Mouse (Mus musculus) testis, adult 2 months (tissue): Measurements from ENCODE around the gene Cdh24. TPM values are rescaled to one million over a fixed set of nuclear protein-coding genes. Genes with fewer than 3 reads are reported as not detected.
A peak's percentile ranks its signal among the peaks of the same experiment; 100 is the strongest.

ENCODE experiments used
- H3K27ac ChIP-seq: fragments of 200-500 bp; 2 replicates; pipeline ENCODE4 v1.5.1; 2012; ENCODE audit warnings: low read depth, low read length; ENCODE audit not compliant: control insufficient read depth, insufficient read depth
- H3K27me3 ChIP-seq: fragments of 200-500 bp; 2 replicates; pipeline ENCODE4 v1.6.1; 2012; ENCODE audit warnings: mild to moderate bottlenecking, low read length, moderate library complexity; ENCODE audit not compliant: control insufficient read depth, insufficient read depth
- H3K36me3 ChIP-seq: fragments of 200-500 bp; 2 replicates; pipeline ENCODE4 v1.6.1; 2012; ENCODE audit warnings: mild to moderate bottlenecking, low read length; ENCODE audit not compliant: control insufficient read depth, insufficient read depth
- H3K4me1 ChIP-seq: fragments of 200-500 bp; 2 replicates; pipeline ENCODE4 v1.6.1; 2012; ENCODE audit warnings: low read length; ENCODE audit not compliant: control insufficient read depth, insufficient read depth
- H3K4me3 ChIP-seq: fragments of 200-500 bp; 2 replicates; pipeline ENCODE4 v1.5.1; 2012; ENCODE audit warnings: low read depth, mild to moderate bottlenecking, low read length, moderate library complexity, mixed read lengths; ENCODE audit not compliant: control insufficient read depth
- CTCF ChIP-seq: fragments of 200-500 bp; IDR thresholded peaks from 2 replicates; pipeline ENCODE4 v1.5.1; 2012; ENCODE audit warnings: low read depth, mild to moderate bottlenecking, inconsistent platforms, low read length, moderate library complexity; ENCODE audit not compliant: control insufficient read depth, insufficient read depth, insufficient replicate concordance
- POLR2A ChIP-seq: fragments of 200-500 bp; IDR thresholded peaks from 2 replicates; pipeline ENCODE4 v1.6.1; 2012; ENCODE audit warnings: low read depth, mild to moderate bottlenecking, inconsistent platforms, low read length, moderate library complexity; ENCODE audit not compliant: control insufficient read depth
- polyA plus RNA-seq: library from polyadenylated mRNA; depleted of rRNA; stranded (reverse); fragments of >200 nt; gene quantifications from 2 replicates; pipeline ENCODE4 v1.2.3, GENCODE M21; 2012; rRNA removed

Gene Cdh24
- polyA plus RNA-seq: 9.9 and 10.2 TPM in 2 replicates

- Histone ChIP-seq H3K27me3 (no peaks in the 10 kb centered on the region), H3K36me3 (no peaks in the 10 kb centered on the region; the same call in 1 of the 2 replicates), H3K4me3 (peak within 1 kb of the TSS; percentile 68), H3K27ac (0 out of 2 replicates have a peak within 1 kb of the TSS, but pooled peaks have one; percentile 12), H3K4me1 (peaks cover 16% of the 10 kb centered on the region)
- peak; percentile 75 for TF ChIP-seq CTCF
- TF ChIP-seq POLR2A: no peak
These were observed at the start of gene Cdh24 for GRCm38 (mm10) chr14:54641305-54641969. TSS of gene Cdh24 (minus strand) at chr14:54641364.

DNA sequence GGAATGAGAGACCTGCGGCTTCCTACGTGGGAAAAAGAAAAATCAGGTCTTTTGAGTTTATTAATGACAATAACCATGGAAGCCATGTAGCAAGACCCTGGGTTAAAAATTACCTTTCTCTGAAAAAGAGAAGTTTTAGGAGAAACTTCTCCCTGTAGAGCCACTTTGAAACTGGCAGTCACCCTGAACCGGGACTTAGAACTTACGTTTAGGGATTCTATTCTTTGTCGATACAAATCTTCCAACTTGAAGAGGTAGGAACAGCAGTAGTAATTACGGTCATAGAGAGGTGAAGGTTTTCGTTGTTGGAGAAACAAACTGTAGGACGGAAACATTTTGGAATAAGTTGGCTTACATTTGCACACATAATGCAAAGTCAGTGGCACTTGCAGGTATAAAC is 46.1 kb upstream of the Cdh24 start:
- Histone ChIP-seq H3K4me3 (peak overlapping the region; percentile 94), H3K27ac (peak overlapping the region; percentile 99), H3K36me3 (peaks cover 2% of the 10 kb centered on the region), H3K4me1 (no peaks in the 10 kb centered on the region), H3K27me3 (no peaks in the 10 kb centered on the region)
- no peak for TF ChIP-seq POLR2A
- no peak for TF ChIP-seq CTCF

GRCm38 (mm10) chr14:54686522-54687143 is 45.5 kb upstream of the Cdh24 start, which contains the start of gene Acin1:
TSS of gene Acin1 (minus strand) at chr14:54686931.
- TF ChIP-seq CTCF (no peak), POLR2A (peak; percentile 88)
- H3K36me3 ChIP-seq: peaks cover 2% of the 10 kb centered on the region
- H3K27ac ChIP-seq: peak within 1 kb of the TSS; percentile 99
- H3K4me3 ChIP-seq: peak within 1 kb of the TSS; percentile 94
- no peaks in the 10 kb centered on the region for H3K4me1 ChIP-seq
- H3K27me3 ChIP-seq: no peaks in the 10 kb centered on the region

DNA sequence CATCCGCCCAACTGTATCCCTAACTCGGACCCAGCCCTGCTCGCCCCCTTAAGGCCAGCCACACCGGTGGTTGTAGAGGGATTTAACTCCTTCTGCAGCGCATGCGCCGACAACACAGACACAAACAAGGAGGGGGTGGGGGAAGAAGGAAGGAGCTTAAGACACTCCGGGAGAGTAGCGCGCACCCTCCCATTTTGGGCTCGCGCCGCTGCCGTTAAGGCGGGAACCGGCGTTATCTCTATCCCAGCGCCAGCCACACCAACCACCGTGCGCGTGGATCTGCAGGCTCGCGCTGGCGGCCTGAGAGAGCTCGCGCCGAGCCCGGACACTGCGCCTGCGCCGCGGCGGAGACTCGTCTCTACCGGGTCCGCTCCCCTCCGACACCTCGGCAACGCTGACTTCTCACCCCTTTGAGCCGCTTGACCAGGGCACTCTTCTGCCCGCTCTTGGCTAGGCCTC is 44.9 kb upstream of the Cdh24 start, which contains the start of gene 1700123O20Rik:
TSS of gene 1700123O20Rik (plus strand) at position 154 of the 459 bp plus-strand sequence.
- H3K36me3 ChIP-seq: peaks cover 2% of the 10 kb centered on the region
- peak within 1 kb of the TSS; percentile 94 for H3K4me3 ChIP-seq
- TF ChIP-seq POLR2A: no peak
- TF ChIP-seq CTCF: no peak
- H3K4me1 ChIP-seq: no peaks in the 10 kb centered on the region
- peak within 1 kb of the TSS; percentile 99 for H3K27ac ChIP-seq
- H3K27me3 ChIP-seq: no peaks in the 10 kb centered on the region

- Histone ChIP-seq H3K27ac (peak overlapping the region; percentile 99), H3K4me3 (peak overlapping the region; percentile 94), H3K27me3 (no peaks in the 10 kb centered on the region), H3K4me1 (no peaks in the 10 kb centered on the region), H3K36me3 (peaks cover 2% of the 10 kb centered on the region)
- TF ChIP-seq CTCF (no peak), POLR2A (no peak)
These were observed 44.3 kb upstream of the Cdh24 start for GRCm38 (mm10) chr14:54685471-54685870.

- Histone ChIP-seq H3K4me3 (peak overlapping the region; percentile 56), H3K36me3 (peaks cover 7% of the 10 kb centered on the region), H3K27ac (no peak overlapping the region), H3K27me3 (no peaks in the 10 kb centered on the region), H3K4me1 (no peaks in the 10 kb centered on the region)
- no peak for TF ChIP-seq CTCF
- TF ChIP-seq POLR2A: no peak
These were observed 41.2 kb upstream of the Cdh24 start for GRCm38 (mm10) chr14:54682396-54682795.

DNA sequence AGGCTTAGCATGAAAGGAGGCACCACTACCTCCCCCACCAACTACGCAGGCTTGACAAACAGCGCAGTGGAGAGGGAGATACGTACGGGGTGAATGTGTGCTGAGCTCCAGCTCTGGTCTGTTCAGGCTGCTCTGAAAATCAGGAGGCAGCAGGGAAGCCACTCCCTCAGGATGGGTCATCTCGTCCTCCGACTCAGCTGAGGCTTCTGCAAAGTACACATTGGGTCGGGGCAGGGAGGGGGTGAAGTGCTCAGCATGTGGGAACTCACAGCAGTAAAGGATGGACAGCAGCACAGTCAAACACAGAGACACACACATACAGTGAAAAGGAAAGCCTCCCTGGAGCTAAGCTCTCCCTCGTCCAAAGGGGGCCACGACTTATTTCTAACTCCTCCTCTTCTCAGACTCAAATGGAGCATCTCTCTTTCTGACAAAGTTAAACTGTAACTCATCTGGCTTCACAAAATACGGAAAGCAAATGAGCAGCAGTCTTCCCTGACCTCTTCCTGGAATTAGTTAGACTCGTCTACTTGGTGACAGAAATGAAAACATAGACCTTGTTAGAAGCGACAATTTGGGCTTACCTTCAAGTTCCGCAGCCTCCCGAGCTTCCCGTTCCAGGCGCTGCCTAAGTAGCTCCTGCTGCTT is 37.6 kb upstream of the Cdh24 start:
- TF ChIP-seq POLR2A (no peak), CTCF (no peak)
- Histone ChIP-seq H3K4me3 (peak overlapping the region; percentile 80), H3K27ac (no peak overlapping the region), H3K36me3 (peaks cover 7% of the 10 kb centered on the region), H3K27me3 (no peaks in the 10 kb centered on the region), H3K4me1 (no peaks in the 10 kb centered on the region)
